Mouse (Mus musculus): ENCODE results near the gene Grrp1. TPM values are rescaled to one million over a fixed set of nuclear protein-coding genes. Genes with fewer than 3 reads are reported as not detected.

Gene Grrp1
- polyA plus RNA-seq, 1 experiment from 2014 or later = 10.1 TPM

GRCm38 (mm10) chr4:134257198-134258009 lies 3.5 kb upstream of the Grrp1 start:
- WGBS = 8% methylated on average over 11 of the region's 11 CpGs
- H3K9ac ChIP-seq (ENCODE audit: low read length) = no peak overlapping the region

GRCm38 (mm10) chr4:134256407-134257197 lies 2.7 kb upstream of the Grrp1 start:
- Histone ChIP-seq H3K36me3 (ENCODE audit: control insufficient read depth, insufficient read depth, low read length) (no peaks in the 10 kb centered on the region), H3K9ac (ENCODE audit: low read length) (0 out of 2 replicates have a peak overlapping the region, but pooled peaks have one; percentile 8), H3K27ac (ENCODE audit: low read depth, low read length) (no peak overlapping the region), H3K4me3 (ENCODE audit: low read depth, low read length) (no peak overlapping the region), H3K4me2 (ENCODE audit: low read length) (no peak overlapping the region), H3K27me3 (replicated peaks; ENCODE audit: control insufficient read depth, insufficient read depth, low read length) (peaks cover 38% of the 10 kb centered on the region), H3K4me1 (ENCODE audit: control insufficient read depth, insufficient read depth, low read length) (peaks cover 3% of the 10 kb centered on the region), H3K9me3 (replicated peaks; ENCODE audit: control insufficient read depth, low read length) (no peaks in the 10 kb centered on the region)
- DNase-seq (ENCODE audit: low spot score) (no peak), ATAC-seq (no peak)
- WGBS = 19% methylated on average over 17 of the region's 19 CpGs

More at GRCm38 (mm10) chr4:134257198-134258009, 3.5 kb upstream of the Grrp1 start:
- H3K4me3 ChIP-seq (ENCODE audit: low read depth, low read length) = no peak overlapping the region
- no peaks in the 10 kb centered on the region for H3K9me3 ChIP-seq (replicated peaks; ENCODE audit: control insufficient read depth, low read length)
- H3K27ac ChIP-seq (ENCODE audit: low read depth, low read length) = no peak overlapping the region
- H3K27me3 ChIP-seq (replicated peaks; ENCODE audit: control insufficient read depth, insufficient read depth, low read length) = peaks cover 30% of the 10 kb centered on the region
- H3K4me2 ChIP-seq (ENCODE audit: low read length) = no peak overlapping the region
- ATAC-seq (no peak), DNase-seq (ENCODE audit: low spot score) (no peak)
- H3K4me1 ChIP-seq (ENCODE audit: control insufficient read depth, insufficient read depth, low read length) = peaks cover 3% of the 10 kb centered on the region
- H3K36me3 ChIP-seq (ENCODE audit: control insufficient read depth, insufficient read depth, low read length) = no peaks in the 10 kb centered on the region

GRCm38 (mm10) chr4:134255854-134256253 lies 1.9 kb upstream of the Grrp1 start:
- H3K36me3 ChIP-seq (ENCODE audit: control insufficient read depth, insufficient read depth, low read length) = no peaks in the 10 kb centered on the region
- ATAC-seq = no peak
- H3K4me1 ChIP-seq (ENCODE audit: control insufficient read depth, insufficient read depth, low read length) = peaks cover 7% of the 10 kb centered on the region
- no peak overlapping the region for H3K27ac ChIP-seq (ENCODE audit: low read depth, low read length)
- WGBS = 31% methylated on average over 4 of the region's 4 CpGs
- H3K27me3 ChIP-seq (replicated peaks; ENCODE audit: control insufficient read depth, insufficient read depth, low read length) = peaks cover 45% of the 10 kb centered on the region
- H3K9ac ChIP-seq (ENCODE audit: low read length) = no peak overlapping the region
- H3K4me2 ChIP-seq (ENCODE audit: low read length) = no peak overlapping the region
- no peak overlapping the region for H3K4me3 ChIP-seq (ENCODE audit: low read depth, low read length)
- H3K9me3 ChIP-seq (replicated peaks; ENCODE audit: control insufficient read depth, low read length) = no peaks in the 10 kb centered on the region
- DNase-seq (ENCODE audit: low spot score) = no peak

GRCm38 (mm10) chr4:134254835-134255234 lies 929 bp upstream of the Grrp1 start:
- DNase-seq (ENCODE audit: low spot score) = no peak
- no peak overlapping the region for H3K4me2 ChIP-seq (ENCODE audit: low read length)
- no peaks in the 10 kb centered on the region for H3K9me3 ChIP-seq (replicated peaks; ENCODE audit: control insufficient read depth, low read length)
- H3K27ac ChIP-seq (ENCODE audit: low read depth, low read length) = no peak overlapping the region
- no peaks in the 10 kb centered on the region for H3K36me3 ChIP-seq (ENCODE audit: control insufficient read depth, insufficient read depth, low read length)
- ATAC-seq = no peak
- 29% methylated on average over 3 of the region's 3 CpGs for WGBS
- no peak overlapping the region for H3K4me3 ChIP-seq (ENCODE audit: low read depth, low read length)
- H3K27me3 ChIP-seq (replicated peaks; ENCODE audit: control insufficient read depth, insufficient read depth, low read length) = peaks cover 55% of the 10 kb centered on the region
- no peak overlapping the region for H3K9ac ChIP-seq (ENCODE audit: low read length)
- H3K4me1 ChIP-seq (ENCODE audit: control insufficient read depth, insufficient read depth, low read length) = peaks cover 8% of the 10 kb centered on the region

- Histone ChIP-seq H3K4me2 (ENCODE audit: low read length) (peak overlapping the region; percentile 75; the same call in 1 of the 2 replicates), H3K9me3 (replicated peaks; ENCODE audit: control insufficient read depth, low read length) (no peaks in the 10 kb centered on the region), H3K4me3 (ENCODE audit: low read depth, low read length) (peak overlapping the region; percentile 46; the same call in 1 of the 2 replicates), H3K36me3 (ENCODE audit: control insufficient read depth, insufficient read depth, low read length) (no peaks in the 10 kb centered on the region), H3K27ac (ENCODE audit: low read depth, low read length) (no peak overlapping the region; the same call in 1 of the 2 replicates), H3K9ac (ENCODE audit: low read length) (peak overlapping the region; percentile 67; the same call in 1 of the 2 replicates), H3K4me1 (ENCODE audit: control insufficient read depth, insufficient read depth, low read length) (peaks cover 10% of the 10 kb centered on the region), H3K27me3 (replicated peaks; ENCODE audit: control insufficient read depth, insufficient read depth, low read length) (peaks cover 69% of the 10 kb centered on the region)
- DNase-seq (ENCODE audit: low spot score) = no peak
- 13% methylated on average over 15 of the region's 15 CpGs for WGBS
- no peak for ATAC-seq
Measured at GRCm38 (mm10) chr4:134252911-134253721, 790 bp downstream of the Grrp1 start.

- H3K27me3 ChIP-seq (replicated peaks; ENCODE audit: control insufficient read depth, insufficient read depth, low read length) = peaks cover 70% of the 10 kb centered on the region
- no peaks in the 10 kb centered on the region for H3K9me3 ChIP-seq (replicated peaks; ENCODE audit: control insufficient read depth, low read length)
- peak overlapping the region; percentile 75 for H3K4me2 ChIP-seq (ENCODE audit: low read length)
- peaks cover 10% of the 10 kb centered on the region for H3K4me1 ChIP-seq (ENCODE audit: control insufficient read depth, insufficient read depth, low read length)
- peak overlapping the region; percentile 46 for H3K4me3 ChIP-seq (ENCODE audit: low read depth, low read length)
- peak; percentile 54 for DNase-seq (ENCODE audit: low spot score)
- H3K27ac ChIP-seq (ENCODE audit: low read depth, low read length) = no peak overlapping the region
- peak overlapping the region; percentile 67 for H3K9ac ChIP-seq (ENCODE audit: low read length)
- WGBS = 5% methylated on average over 22 of the region's 22 CpGs
- no peaks in the 10 kb centered on the region for H3K36me3 ChIP-seq (ENCODE audit: control insufficient read depth, insufficient read depth, low read length)
- ATAC-seq = no peak
Measured at GRCm38 (mm10) chr4:134252131-134252910, 1.6 kb downstream of the Grrp1 start.

- WGBS = under 1% methylated on average over 67 of the region's 91 CpGs
- no peak overlapping the region; the same call in 1 of the 2 replicates for H3K27ac ChIP-seq (ENCODE audit: low read depth, low read length)
- H3K4me1 ChIP-seq (ENCODE audit: control insufficient read depth, insufficient read depth, low read length) = peaks cover 10% of the 10 kb centered on the region
- peak; percentile 61 for DNase-seq (ENCODE audit: low spot score)
- no peaks in the 10 kb centered on the region for H3K9me3 ChIP-seq (replicated peaks; ENCODE audit: control insufficient read depth, low read length)
- H3K27me3 ChIP-seq (replicated peaks; ENCODE audit: control insufficient read depth, insufficient read depth, low read length) = peaks cover 70% of the 10 kb centered on the region
- peak overlapping the region; percentile 75 for H3K4me2 ChIP-seq (ENCODE audit: low read length)
- H3K4me3 ChIP-seq (ENCODE audit: low read depth, low read length) = peak overlapping the region; percentile 46
- peak overlapping the region; percentile 67 for H3K9ac ChIP-seq (ENCODE audit: low read length)
- no peaks in the 10 kb centered on the region for H3K36me3 ChIP-seq (ENCODE audit: control insufficient read depth, insufficient read depth, low read length)
- peak; percentile 45 for ATAC-seq
Measured at GRCm38 (mm10) chr4:134251241-134252130, 2.4 kb downstream of the Grrp1 start.

All from forebrain, embryonic 14.5 days (tissue).